Mouse (Mus musculus): Measurements from ENCODE around the gene B3galt6.

The B3galt6 gene

DNA sequence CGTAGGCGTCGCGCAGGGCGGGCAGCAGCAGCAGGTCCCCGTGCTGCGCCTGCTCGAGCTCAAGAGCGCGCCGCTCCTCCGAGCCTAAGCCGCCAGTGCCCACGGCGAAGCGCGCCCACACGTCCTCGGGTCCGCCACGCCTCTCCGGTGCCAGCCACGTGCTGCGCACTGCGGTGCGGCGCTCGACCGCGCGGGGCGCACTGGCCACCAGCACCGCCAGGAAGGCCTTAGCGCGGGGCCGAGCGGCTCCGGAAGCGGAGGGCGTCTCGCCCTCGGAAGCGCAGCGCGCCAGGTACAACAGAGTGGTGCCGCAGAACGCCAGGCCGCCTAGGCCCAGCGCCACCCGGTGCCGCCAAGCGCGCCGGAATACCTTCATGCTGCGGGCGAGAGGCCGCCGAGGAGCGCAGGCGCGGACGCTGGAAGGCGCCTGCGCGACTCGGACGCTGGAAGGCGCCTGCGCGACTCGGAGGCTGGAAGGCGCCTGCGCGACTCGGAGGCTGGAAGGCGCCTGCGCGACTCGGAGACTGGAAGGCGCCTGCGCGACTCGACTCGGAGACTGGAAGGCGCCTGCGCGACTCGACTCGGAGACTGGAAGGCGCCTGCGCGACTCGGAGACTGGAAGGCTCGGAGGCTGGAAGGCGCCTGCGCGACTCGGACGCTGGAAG lies at the start of gene B3galt6, which contains the start of gene Sdf4:
Gene B3galt6, minus strand, starts transcription at position 409 of the 665 bp plus-strand sequence.
Gene Sdf4, plus strand, starts transcription at position 632 of the 665 bp plus-strand sequence.
- peak; percentile 79 to 91 for DNase-seq

- DNase-seq, result no peak
Observed at GRCm38 (mm10) chr4:156034901-156035300, 42.5 kb upstream of the B3galt6 start.

GRCm38 (mm10) chr4:156034301-156034700 lies 41.9 kb upstream of the B3galt6 start:
- no peak for DNase-seq

DNA sequence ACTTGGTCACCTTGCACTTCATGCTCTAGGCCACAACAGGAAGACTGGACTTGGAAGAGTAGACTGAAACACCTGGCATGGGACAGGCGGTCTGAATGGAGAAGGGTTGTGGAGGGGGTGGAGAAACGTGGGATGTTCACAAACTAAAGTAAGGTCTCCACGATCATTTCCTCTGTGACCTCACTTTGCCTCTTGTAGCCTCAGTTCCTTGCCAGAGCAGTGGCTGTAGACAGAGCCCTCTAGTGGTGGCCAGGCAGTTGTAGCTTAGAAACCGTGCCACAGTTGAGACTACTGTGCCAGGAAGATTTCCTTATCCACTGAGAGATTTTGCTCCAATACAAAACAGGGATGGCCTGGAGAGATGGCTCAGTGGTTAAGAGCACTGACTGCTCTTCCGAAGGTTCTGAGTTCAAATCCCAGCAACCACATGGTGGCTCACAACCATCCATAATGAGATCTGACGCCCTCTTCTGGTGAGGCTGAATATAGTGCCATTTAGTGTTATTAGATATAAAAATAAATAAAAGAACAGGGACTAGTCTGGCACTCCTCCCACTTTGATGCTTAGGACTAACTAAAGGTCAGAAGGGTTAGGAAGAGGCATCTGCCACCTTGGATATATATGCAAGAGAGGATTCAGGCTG lies 41.1 kb upstream of the B3galt6 start:
- peak; percentile 61 to 66 for DNase-seq

DNA sequence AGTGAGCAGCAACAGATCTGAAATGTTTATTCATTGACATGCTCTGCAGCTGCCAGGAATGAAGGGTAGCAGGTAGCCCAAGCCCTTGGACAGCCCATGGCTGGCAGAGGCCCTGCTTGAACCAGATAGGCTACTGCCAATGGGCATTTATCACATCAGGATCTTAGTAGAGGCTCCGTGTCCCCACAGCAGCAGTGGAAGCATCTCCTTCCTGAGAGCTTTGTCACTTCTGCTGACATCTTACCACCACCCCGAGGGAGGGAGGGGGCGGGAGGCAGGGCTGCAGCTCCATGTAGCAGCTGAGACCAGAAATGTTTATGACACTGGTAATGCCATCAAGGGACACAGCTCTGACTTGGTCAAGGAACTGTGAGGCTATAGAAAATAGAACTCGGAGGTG lies 40.4 kb upstream of the B3galt6 start:
- DNase-seq, result peak in 1 of 2 experiments; percentile 64

DNA sequence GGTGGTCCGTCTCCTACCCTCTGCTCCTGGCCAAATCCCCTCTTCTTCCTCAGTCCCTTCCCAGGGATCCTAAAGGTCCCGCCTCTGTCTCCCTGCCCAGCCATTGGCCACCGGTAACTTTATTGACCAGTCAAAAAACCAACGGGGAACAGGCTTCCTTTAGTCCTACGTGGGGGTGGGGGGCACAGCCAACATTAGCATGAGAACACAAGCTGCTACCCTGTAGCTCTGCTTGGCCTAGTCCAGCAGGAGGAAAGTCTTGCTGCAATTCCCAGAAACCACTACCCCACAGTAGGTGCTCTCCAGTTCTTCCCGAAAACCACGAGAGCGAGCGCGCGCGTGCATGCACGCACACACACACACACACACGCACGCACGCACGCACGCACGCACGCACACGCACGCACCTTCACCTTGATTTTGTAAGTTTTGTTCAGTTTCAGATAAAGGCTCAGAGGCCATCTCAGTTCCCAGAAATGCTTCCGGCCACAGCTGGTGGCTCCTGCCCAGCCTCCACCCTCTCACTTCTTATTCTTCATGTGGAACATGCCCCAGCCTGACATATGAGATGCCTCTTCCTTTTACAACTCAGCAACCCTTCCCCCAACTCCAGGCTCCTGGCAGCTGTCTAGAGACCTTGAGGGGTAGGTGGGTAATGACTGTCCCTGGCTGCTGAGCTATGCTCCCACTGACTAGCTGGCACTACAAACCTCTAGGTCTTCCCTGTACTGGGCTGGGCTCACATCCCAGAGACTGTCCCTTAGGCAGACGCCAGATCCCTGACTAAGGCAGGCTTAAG lies 39.3 kb upstream of the B3galt6 start:
- peak; percentile 81 to 89 for DNase-seq

DNA sequence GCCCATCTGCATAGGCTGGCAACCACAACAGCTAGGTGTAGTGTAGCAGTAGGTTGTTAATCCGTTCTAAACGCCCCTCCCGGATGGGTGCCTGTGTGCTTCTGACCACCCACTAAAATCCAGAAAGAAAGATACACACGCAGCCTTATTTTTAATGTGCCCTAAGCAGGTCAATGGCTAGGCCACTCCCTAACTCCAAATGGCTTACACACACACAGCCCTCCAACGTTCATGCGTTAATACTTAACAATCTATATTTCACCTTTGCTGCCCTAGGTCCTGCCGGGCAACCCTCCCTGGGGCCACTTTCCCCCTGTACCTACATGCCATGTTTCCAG lies 38.8 kb upstream of the B3galt6 start:
- no peak for DNase-seq

- no peak for DNase-seq
Observed at GRCm38 (mm10) chr4:156030651-156031118, 38.2 kb upstream of the B3galt6 start.

DNA sequence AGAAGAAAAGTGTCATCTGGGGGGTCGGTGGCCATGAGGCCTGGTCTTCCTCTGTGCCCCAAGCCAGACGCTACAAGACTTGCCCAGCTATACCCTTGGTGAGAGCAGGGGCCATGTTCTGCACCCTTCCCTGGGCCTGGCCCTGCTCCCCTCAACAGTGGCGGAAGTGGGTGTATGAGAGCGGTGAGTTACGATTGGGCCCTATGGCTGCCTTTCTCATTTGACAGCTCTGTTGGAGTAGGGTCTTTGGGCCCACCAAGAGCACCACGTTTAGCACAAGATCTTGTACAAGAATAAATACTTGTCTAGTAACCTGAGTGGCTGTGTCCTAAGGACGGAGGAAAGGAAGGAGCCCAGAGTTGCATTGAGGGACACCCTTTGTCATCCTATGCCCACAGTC lies 36.1 kb upstream of the B3galt6 start:
- DNase-seq, result no peak

GRCm38 (mm10) chr4:156026013-156026412 lies 33.6 kb upstream of the B3galt6 start, which contains the start of gene Tnfrsf18:
Gene Tnfrsf18, plus strand, starts transcription at chr4:156026164.
- peak; percentile 51 to 53 for DNase-seq

GRCm38 (mm10) chr4:156024184-156024583 lies 31.7 kb upstream of the B3galt6 start:
- no peak for DNase-seq

- DNase-seq, result no peak
Observed at GRCm38 (mm10) chr4:156023520-156023919, 31.1 kb upstream of the B3galt6 start.

- DNase-seq, result no peak
Observed at GRCm38 (mm10) chr4:156021942-156022419, 29.5 kb upstream of the B3galt6 start.

DNA sequence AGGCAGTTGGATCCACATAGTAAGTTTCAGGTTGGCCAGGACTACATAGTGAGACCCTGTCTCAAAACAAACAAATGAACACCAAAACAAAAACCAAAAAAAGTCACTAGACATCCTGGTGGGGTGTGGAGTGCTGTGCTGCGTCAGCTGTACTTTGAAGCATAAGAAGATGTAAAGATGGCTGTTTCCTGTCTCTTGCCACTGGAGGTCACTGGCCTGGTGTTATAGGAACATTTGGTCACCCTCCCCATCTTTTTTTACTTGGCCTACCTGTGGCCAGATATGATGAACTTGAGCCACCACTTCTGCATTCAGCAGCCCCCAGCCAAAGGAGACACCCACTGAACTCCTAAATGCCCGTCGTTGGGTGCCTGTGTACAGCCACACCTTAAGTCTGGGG lies 28.9 kb upstream of the B3galt6 start:
- DNase-seq, result no peak

DNA sequence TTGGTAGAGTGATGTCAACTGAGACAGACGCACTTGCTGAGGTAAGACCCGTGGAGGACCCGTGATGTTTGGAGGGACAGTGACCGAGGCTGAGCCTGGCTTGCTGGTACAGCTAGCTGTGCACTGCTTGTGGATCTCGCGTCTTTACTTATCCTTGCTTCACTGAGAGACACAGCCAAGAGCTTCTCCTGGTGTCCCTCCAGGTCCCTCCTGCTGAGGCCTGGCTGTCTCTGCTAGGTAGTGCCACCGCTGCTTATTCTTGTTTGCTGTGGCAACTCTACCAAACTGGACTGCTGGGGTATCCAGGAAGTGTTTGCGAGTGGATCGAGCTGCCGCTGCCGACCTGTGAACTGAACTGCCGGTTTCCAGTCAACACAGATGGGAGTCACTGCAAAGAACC lies 27.3 kb upstream of the B3galt6 start:
- DNase-seq, result no peak

DNA sequence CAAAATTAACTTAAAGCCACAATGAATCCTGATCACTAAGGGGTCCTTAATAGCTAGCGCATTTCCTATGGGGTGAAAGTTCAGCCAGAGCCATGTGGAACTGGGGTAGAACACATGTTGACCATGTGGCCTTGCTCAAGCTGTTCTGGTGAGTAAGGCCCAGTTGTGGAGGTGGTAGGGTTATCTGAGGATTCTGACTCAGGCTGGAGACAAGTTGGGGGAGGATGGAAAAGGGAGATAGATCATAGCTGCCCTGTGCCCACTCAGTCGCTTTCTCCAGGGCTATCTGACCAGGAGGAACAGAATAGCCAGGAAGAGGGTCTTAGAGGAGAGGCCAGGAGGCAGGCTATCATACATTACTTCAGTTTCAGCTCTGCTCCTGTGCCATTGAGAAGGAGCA lies 22.0 kb upstream of the B3galt6 start:
- DNase-seq, result no peak

DNA sequence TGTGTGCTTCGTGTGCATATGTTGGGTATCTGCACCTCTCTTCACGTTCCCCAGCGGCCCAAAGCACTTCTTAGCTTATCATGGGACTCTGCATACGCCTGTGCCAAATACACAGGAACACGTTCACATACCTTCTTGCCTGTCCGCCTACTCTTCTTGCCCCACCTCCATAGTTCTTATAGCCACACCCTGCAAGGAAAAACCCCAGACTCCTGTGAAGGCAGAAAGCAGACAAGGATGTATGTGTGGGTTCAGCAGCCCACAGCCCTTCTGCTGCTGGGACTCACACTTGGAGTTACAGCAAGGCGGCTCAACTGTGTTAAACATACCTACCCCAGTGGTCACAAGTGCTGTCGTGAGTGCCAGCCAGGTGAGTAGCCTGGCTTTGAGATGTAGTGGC lies 21.2 kb upstream of the B3galt6 start, which contains the start of gene Tnfrsf4:
Gene Tnfrsf4, plus strand, starts transcription at position 207 of the 400 bp plus-strand sequence.
- no peak for DNase-seq

GRCm38 (mm10) chr4:156008369-156008768 lies 15.9 kb upstream of the B3galt6 start:
- no peak for DNase-seq

GRCm38 (mm10) chr4:156004109-156004508 lies 11.7 kb upstream of the B3galt6 start:
- no peak for DNase-seq

DNA sequence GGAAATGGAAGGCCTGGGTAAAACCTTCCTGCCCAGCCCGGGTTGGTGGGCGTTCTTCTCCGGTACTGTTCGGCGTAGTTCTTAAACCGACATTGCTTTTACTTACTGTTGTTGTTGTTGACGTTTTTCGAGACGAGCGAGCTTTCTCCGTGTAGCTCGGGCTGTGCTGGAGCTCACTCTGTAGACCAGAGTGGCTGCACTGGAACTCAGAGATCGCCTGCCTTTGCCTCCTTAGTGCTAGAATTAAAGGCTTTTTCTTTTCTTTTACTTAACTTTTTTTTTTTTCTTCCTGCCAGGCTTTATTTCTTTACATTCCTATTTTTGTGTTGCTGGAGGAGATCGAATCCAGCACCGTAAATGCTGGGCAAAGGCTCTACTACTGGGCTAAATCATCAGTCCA lies 1.2 kb upstream of the B3galt6 start:
- DNase-seq, result no peak

DNA sequence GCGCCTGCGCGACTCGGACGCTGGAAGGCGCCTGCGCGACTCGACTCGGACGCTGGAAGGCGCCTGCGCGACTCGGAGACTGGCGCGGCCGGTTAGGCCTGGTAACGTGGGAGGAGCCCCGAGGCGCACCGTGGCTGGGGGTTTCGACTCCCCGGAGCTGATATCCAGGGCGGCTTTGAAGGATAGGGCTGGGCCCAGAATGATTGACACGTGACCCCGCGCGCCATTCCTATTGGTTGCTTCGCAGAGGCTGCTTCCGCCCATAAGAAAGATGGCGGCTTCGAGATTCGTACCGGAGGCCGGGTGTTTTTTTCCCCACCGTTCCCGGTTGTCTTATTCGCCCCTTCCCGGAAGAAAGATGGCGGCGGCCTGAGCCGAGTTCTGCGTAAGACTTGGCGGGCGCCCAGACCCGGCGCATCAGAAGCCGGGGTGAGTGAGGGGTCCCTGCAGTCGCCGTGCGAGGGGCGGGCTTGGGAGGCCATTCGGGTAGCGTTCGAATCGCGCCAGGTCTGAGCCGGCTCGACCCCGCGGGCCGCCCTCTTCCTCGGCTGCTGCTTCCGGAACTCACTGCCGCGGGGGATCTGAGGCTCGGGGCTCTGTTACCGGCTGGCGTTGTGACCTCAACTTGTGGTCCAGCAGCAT lies 578 bp upstream of the B3galt6 start:
- peak; percentile 96 to 99 for DNase-seq

DNA sequence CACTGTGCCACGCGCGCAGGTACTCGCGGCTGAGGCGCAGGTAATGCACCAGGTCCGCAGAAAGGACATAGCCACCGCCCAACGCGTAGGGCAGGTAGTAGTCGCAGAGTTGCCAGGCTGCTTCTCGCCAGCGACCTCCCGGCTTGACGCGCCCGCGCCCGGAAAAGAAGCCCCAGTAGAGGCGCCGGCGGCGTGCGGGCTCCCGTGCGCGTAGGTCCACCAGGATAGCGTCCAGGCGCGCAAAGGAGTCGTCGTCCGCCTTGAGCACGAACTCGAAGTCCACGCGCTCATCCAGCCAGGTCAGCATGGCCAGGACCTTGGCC lies 580 bp downstream of the B3galt6 start:
- no peak for DNase-seq

Measured in kidney, postnatal 25 days (tissue).